Mouse (Mus musculus) left cerebral cortex, adult 2 months (tissue): ENCODE results near the gene Junb. TPM values are rescaled to one million over a fixed set of nuclear protein-coding genes. Genes with fewer than 3 reads are reported as not detected.

ENCODE experiments used
- DNase-seq, 2 experiments: peaks; one replicate each; pipeline ENCODE4 v3.0.0; 2021 to 2022; ENCODE audit warnings: low spot score in 2 of 2, mixed read lengths in 1 of 2; ENCODE audit errors: extremely low spot score in 1 of 2
- H3K27ac ChIP-seq: fragments of 200-600 bp; 2 replicates; pipeline ENCODE4 v1.8.1; 2022
- H3K4me3 ChIP-seq: fragments of 200-600 bp; 2 replicates; pipeline ENCODE4 v1.8.1; 2022
- CTCF ChIP-seq: fragments of 200-600 bp; IDR thresholded peaks from 2 replicates; pipeline ENCODE4 v1.8.1; 2022; ENCODE audit warnings: antibody characterized with exemption, mild to moderate bottlenecking, moderate library complexity
- intact Hi-C: fragments of 180-260 bp; cut with DNase I; formaldehyde crosslinking; loops from one replicate; pipeline ENCODE4 v1.15.1; 2025
- long read RNA-seq, 2 experiments: library from polyadenylated mRNA; stranded (forward); transcript quantifications; one replicate each; pipeline ENCODE4 v2.0.0; 2021; ENCODE audit warnings: borderline mapping rate in 2 of 2
- total RNA-seq, 2 experiments: library from RNA; stranded (reverse); gene quantifications; 2 replicates each; pipeline ENCODE4 v1.2.3; 2021

Gene Junb
- total RNA-seq = 100 to 1,000 TPM in 1 of 2 experiments, 10 to 100 TPM in 1; 99.5 to 145 TPM
- long read RNA-seq, experiment 1, transcript Junb-201 (1 exons, 1,809 nt) = major isoform, 141 of 142 reads
- long read RNA-seq, experiment 1, partial matches to known transcripts = 0 of 142 reads
- long read RNA-seq, experiment 1, other reads (novel, unspliced or antisense) = 1 of 142 reads
- long read RNA-seq, experiment 2, transcript Junb-201 (1 exons, 1,809 nt) = major isoform, 180 of 180 reads
- long read RNA-seq, experiment 2, partial matches to known transcripts = 0 of 180 reads
- long read RNA-seq, experiment 2, other reads (novel, unspliced or antisense) = 0 of 180 reads

DNA sequence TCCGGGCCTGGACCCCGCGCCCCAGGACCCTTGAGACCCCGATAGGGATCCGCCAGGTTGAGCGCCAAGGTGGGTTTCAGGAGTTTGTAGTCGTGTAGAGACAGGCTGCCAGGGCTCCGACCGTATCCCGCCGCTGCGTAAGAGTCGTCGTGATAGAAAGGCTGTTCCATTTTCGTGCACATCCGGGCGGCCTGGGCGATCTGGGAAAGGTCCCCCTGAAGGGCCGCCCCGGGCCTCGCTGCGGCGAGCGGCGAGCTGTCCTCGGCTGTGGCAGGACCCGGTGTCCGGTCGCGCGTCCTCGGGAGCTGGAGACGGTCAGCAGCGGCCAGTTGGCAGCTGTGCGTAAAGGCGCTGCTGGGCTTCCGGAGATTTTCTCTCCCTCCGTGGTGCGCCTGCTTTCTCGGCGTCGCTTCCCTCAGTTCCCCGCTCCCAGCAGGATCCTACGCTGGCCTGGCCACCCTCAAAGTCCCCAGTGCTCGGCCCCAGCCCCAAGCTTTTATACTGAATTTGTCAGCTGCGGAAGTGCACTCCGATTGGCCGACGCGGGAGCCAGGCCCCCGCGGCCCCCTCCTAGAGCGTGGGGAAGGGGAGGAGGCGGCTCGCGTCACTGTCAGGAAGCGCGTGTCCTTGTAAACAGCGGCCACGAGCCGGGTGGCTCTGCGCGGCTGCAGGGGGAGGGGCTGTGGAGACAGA is at the start of gene Junb:
Gene Junb (minus strand): TSS at position 471 of the 693 bp plus-strand sequence.
- no peak for TF ChIP-seq CTCF
- H3K4me3 ChIP-seq = peak within 1 kb of the TSS; percentile 95
- peak within 1 kb of the TSS; percentile 99 for H3K27ac ChIP-seq
- intact Hi-C loops = loop anchor here (1.0 to 5.0 kb wide), 3 partner anchors 8 to 94 kb away; partner anchors contain the start of genes Asna1, Dhps and Trir
- peak; percentile 95 for DNase-seq

DNA sequence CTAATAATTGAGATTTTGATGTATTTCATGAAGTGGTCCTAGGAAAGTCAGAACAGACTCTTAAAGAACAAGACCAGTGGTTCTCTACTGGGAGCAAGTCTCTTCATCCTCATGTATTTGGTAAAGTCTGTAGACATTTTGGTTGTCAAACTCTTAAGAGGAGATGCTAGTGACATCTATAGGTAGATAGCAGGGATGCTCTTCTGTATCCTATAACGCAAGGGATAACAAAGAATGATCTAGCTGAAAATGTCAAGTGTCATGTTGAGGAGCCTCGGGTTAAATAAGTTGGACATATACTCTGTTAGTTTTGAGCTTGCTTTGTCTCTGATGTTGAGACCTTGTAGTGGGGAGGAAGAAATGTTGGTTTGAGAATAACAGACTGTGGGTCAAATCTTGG is 49.4 kb upstream of the Junb start:
- Histone ChIP-seq H3K27ac (peak overlapping the region; percentile 98; the same call in 1 of the 2 replicates), H3K4me3 (peak overlapping the region; percentile 93)
- peak; percentile 30 for TF ChIP-seq CTCF
- intact Hi-C loops = loop anchor here (5.0 kb wide), 2 partner anchors 44 to 51 kb away; partner anchors contain the start of genes Dhps and Junb
- DNase-seq = no peak

- no peak for TF ChIP-seq CTCF
- no peak for DNase-seq
- H3K4me3 ChIP-seq = peak overlapping the region; percentile 93
- intact Hi-C loops = loop anchor here (5.0 kb wide), 2 partner anchors 45 to 50 kb away; partner anchors contain the start of genes Dhps and Junb
- H3K27ac ChIP-seq = peak overlapping the region; percentile 98
These were observed 49.0 kb upstream of the Junb start for GRCm38 (mm10) chr8:85027516-85027855.

DNA sequence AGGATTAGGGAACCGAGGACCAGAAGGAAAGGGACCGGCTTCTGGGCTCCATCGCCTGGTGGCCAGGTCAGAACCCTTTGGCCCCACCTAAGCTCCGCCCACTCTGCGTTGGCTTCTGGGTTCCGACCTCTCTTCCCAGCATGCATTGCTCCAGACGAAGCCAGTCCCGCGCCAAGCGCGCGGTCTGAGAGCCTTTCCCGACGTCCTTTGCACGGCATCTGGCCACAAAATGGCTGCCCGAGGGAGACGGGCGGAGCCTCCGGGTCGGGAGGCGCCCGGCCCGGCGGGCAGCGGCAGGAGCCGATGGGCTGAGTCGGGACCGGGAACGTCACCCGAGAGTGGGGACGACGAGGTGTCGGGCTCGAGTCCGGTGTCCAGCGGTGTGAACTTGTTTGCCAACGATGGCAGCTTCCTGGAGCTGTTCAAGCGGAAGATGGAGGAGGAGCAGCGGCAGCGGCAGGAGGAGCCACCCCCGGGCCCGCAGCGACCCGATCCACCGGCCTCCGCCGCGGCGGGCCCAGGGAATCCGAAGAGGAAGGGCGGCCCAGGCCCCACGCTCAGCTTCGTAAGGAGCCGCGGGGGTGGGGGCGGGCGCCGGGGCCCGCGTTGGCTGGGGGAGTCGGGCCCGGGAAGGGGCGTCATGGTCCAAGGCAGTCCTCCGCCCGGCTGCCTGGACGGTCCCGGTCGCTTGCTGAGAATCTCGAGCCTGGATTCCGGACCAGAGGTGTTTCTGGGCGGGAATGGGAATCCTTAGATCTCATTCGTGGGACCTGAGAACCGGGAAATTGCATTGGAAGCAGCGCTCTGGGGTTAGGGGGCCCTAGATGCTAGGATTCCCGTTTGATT is 48.4 kb upstream of the Junb start, which contains the start of gene Trir:
Gene Trir (plus strand): TSS at position 154 of the 846 bp plus-strand sequence.
- peak within 1 kb of the TSS; percentile 93 for H3K4me3 ChIP-seq
- intact Hi-C loops = loop anchor here (5.0 kb wide), 2 partner anchors 45 to 50 kb away; partner anchors contain the start of genes Dhps and Junb
- peak within 1 kb of the TSS; percentile 98 for H3K27ac ChIP-seq
- peak; percentile 95 to 96 for DNase-seq
- TF ChIP-seq CTCF = peak; percentile 2; the same call in 1 of the 2 replicates

- peak within 1 kb of the TSS; percentile 98 for H3K27ac ChIP-seq
- intact Hi-C loops = loop anchor here (5.0 kb wide), 2 partner anchors 47 to 48 kb away; partner anchors contain the start of genes Dhps and Junb
- no peak for TF ChIP-seq CTCF
- DNase-seq = peak; percentile 77 to 81
- peak within 1 kb of the TSS; percentile 69 for H3K4me3 ChIP-seq
These were observed 46.8 kb upstream of the Junb start, which contains the start of gene Asna1 for GRCm38 (mm10) chr8:85025098-85025932. Gene Asna1 (minus strand): TSS chr8:85025281.

- DNase-seq = no peak
- intact Hi-C loops = no loop called here
- Histone ChIP-seq H3K27ac (no peak overlapping the region), H3K4me3 (peak overlapping the region; percentile 69; the same call in 1 of the 2 replicates)
- TF ChIP-seq CTCF = no peak
These were observed 45.3 kb upstream of the Junb start for GRCm38 (mm10) chr8:85023846-85024245.

DNA sequence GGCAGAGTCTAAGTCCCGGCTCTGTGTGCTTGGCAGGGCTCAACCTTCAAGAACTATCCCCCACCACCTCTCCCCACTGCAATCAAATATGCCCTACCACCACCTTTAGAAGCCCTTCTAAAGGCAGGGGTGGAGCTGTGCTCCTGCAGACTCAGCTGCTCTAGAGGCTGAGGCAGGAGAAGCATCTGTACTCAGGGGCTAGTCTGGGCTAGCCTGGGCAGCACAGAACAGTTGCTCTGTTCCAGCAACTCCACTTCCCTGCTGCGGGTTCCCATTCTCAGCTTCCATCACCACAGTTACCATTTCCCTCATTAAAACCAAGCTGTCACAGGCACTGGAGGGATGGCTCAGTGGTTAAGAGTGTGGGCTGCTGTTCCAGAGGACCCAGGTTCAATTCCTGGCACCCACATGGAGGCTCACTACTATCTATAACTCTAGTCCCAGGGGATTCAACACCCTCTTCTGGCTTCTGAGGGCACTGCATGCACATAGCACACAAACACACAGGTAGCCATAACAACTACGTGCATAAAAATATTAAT is 43.1 kb upstream of the Junb start:
- no peak for DNase-seq
- TF ChIP-seq CTCF = no peak; the same call in 1 of the 2 replicates
- intact Hi-C loops = no loop called here
- Histone ChIP-seq H3K4me3 (no peak overlapping the region), H3K27ac (no peak overlapping the region)

DNA sequence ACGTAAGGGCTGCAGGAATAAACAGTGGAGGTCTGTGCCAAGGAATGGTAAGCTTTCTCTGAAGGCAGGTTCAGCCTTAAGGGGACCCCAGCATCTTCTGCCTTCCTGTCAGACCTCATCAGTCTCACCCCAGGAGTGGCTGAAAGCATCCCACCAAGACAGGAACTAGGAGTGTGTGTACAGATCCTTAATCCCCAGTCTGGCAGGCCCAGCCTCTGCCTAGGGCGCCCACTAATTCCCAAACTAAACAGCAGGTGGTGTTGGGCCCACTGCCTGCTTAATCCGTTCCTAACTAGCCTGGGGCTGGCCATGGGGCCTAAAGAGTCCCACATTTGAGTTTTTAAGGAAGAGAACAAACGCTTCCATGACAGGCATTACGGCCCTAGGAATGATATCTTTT is 38.7 kb upstream of the Junb start:
- no peak for TF ChIP-seq CTCF
- intact Hi-C loops = no loop called here
- H3K27ac ChIP-seq = no peak overlapping the region
- no peak overlapping the region for H3K4me3 ChIP-seq
- no peak for DNase-seq

- no peak for TF ChIP-seq CTCF
- DNase-seq = no peak
- intact Hi-C loops = no loop called here
- Histone ChIP-seq H3K27ac (no peak overlapping the region), H3K4me3 (no peak overlapping the region)
These were observed 38.2 kb upstream of the Junb start for GRCm38 (mm10) chr8:85016724-85017123.

DNA sequence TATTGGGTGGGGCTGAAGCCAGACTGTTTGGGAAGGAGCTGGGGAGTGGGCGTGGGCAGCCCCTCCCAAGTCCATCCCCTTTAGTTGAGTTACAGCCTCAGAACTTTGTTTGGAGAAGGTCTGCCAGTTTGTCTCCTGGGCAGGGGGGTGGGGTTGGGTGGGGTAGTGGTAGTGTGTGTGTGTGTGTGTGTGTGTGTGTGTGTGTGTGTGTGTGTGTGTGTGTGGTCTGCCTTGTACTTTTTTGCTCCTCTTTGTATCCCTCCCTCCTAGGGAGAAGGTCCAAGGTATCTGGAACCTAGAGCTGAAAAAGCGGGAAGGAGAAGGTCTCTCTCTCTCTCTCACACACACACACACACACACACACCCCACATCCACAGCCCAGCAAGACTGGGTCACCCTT is 35.9 kb upstream of the Junb start, which contains the start of gene Best2:
Gene Best2 (minus strand): TSS at position 101 of the 400 bp plus-strand sequence.
- peak within 1 kb of the TSS; percentile 55 for H3K4me3 ChIP-seq
- DNase-seq = no peak
- no peak for TF ChIP-seq CTCF
- intact Hi-C loops = no loop called here
- no peak within 1 kb of the TSS for H3K27ac ChIP-seq
